Mouse (Mus musculus) stomach, postnatal 0 days (tissue): Measurements from ENCODE around the gene Rfx6. TPM values are rescaled to one million over a fixed set of nuclear protein-coding genes. Genes with fewer than 3 reads are reported as not detected.

Experiments
- ATAC-seq: fragments of 200-750 bp; cut with Nextera tagmentation; 2 replicates; pipeline ENCODE4 v1.8.0; 2017; ENCODE audit not compliant: low FRiP score, low TSS enrichment
- DNase-seq: peaks from one replicate; pipeline ENCODE4 v3.0.0-alpha.2; 2016; ENCODE audit warnings: low spot score
- H3K27ac ChIP-seq: fragments of 300-500 bp; sonication (generic); replicated peaks from 2 replicates; pipeline ENCODE4 v1.5.1; 2014; ENCODE audit warnings: mild to moderate bottlenecking, control low read depth
- H3K27me3 ChIP-seq: fragments of 300-500 bp; sonication (generic); 2 replicates; pipeline ENCODE4 v1.6.1; 2014; ENCODE audit warnings: low read length; ENCODE audit not compliant: control insufficient read depth, insufficient read depth
- H3K36me3 ChIP-seq: fragments of 300-500 bp; sonication (generic); 2 replicates; pipeline ENCODE4 v1.6.1; 2014; ENCODE audit warnings: low read length, mixed read lengths; ENCODE audit not compliant: control insufficient read depth, insufficient read depth
- H3K4me1 ChIP-seq: fragments of 300-500 bp; sonication (generic); replicated peaks from 2 replicates; pipeline ENCODE4 v1.6.1; 2014; ENCODE audit warnings: antibody characterized with exemption; ENCODE audit not compliant: control insufficient read depth, insufficient read depth
- H3K4me2 ChIP-seq: fragments of 300-500 bp; sonication (generic); replicated peaks from 2 replicates; pipeline ENCODE4 v1.6.1; 2014; ENCODE audit warnings: low read depth, mild to moderate bottlenecking, control low read depth, moderate library complexity
- H3K4me3 ChIP-seq: fragments of 300-500 bp; sonication (generic); 2 replicates; pipeline ENCODE4 v1.5.1; 2014; ENCODE audit warnings: low read depth, low read length, control low read depth
- H3K9ac ChIP-seq: fragments of 300-500 bp; sonication (generic); 2 replicates; pipeline ENCODE4 v1.6.1; 2014; ENCODE audit warnings: mild to moderate bottlenecking, low read length, control low read depth, mixed read lengths
- H3K9me3 ChIP-seq: fragments of 300-500 bp; sonication (generic); 2 replicates; pipeline ENCODE4 v1.6.1; 2016; ENCODE audit warnings: low read length; ENCODE audit not compliant: control insufficient read depth
- CTCF ChIP-seq: IDR thresholded peaks from 2 replicates; pipeline ENCODE4 v1.5.1; 2016; ENCODE audit warnings: antibody characterized with exemption, low read depth, mild to moderate bottlenecking, moderate library complexity
- EP300 ChIP-seq: optimal IDR thresholded peaks from 2 replicates; pipeline ENCODE3; 2016; ENCODE audit warnings: antibody characterized with exemption
- WGBS: fragments of 180-500 bp; shearing (Covaris S2); extraction: QIAGEN DNeasy Blood & Tissue Kit; methylation state at CpG from one replicate; pipeline ENCODE4 v1.1.7; 2014; 5-methylcytosine and 5-hydroxymethylcytosine counted together
- polyA plus RNA-seq: library from polyadenylated mRNA; unstranded; fragments of >200 nt; fragmentation: Nextera tagmentation; extraction: Ambion mirVana; gene quantifications from 2 replicates; pipeline ENCODE4 v1.2.1, GENCODE M21; 2015

Rfx6 gene
- polyA plus RNA-seq, 1 experiment from 2014 or later: 0.29 TPM

DNA sequence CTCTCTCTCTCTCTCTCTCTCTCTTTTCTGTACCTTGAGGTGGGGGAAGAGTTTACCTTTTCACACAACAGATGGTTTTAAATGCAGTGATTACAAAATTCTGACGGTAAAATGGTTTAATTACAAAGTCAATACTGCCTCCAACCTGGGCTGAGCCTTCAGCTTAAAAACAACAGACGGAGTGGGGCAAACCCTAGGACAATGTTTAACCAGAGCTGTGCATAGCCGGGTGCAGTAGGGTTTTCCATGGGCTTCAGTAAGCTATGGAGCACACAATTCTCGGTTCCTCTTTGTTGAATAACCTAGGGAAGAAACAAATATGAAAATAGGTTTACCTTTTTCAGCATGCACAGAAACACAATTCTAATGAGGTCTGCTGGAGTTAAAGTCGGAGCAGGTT lies 90.9 kb downstream of the Rfx6 start:
- 22% methylated on average over 5 of the region's 5 CpGs for WGBS
- Histone ChIP-seq H3K9ac (no peak overlapping the region), H3K9me3 (no peaks in the 10 kb centered on the region), H3K36me3 (no peaks in the 10 kb centered on the region), H3K4me1 (no peaks in the 10 kb centered on the region), H3K4me2 (no peak overlapping the region), H3K27me3 (no peaks in the 10 kb centered on the region), H3K27ac (no peak overlapping the region), H3K4me3 (no peak overlapping the region)
- DNase-seq (no peak), ATAC-seq (no peak)
- TF ChIP-seq EP300: no peak
- TF ChIP-seq CTCF: no peak

DNA sequence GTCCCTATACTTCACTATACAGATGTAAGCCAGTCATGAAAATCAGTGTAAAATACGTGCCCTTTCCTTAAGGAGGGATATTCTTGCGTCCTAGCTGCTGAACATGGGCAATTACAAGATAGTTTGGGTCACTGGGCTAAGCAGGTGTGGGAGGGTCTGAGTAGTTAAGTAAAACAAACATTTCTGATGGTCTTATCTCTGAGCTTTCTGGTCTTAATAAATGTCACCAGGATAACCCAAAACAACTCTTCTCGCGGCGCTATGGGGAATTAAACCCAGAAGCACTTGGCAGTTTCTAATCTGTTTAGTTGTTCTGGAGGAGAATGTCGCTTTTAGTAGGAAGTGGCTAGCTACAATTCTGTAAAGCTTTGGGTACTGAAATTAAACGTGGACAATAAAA lies 91.7 kb downstream of the Rfx6 start:
- Histone ChIP-seq H3K9me3 (no peaks in the 10 kb centered on the region), H3K27me3 (no peaks in the 10 kb centered on the region), H3K36me3 (no peaks in the 10 kb centered on the region), H3K27ac (no peak overlapping the region), H3K4me3 (no peak overlapping the region), H3K4me2 (no peak overlapping the region), H3K9ac (no peak overlapping the region), H3K4me1 (no peaks in the 10 kb centered on the region)
- TF ChIP-seq CTCF (no peak), EP300 (no peak)
- ATAC-seq (no peak), DNase-seq (no peak)
- WGBS: 10% methylated on average over 7 of the region's 7 CpGs

DNA sequence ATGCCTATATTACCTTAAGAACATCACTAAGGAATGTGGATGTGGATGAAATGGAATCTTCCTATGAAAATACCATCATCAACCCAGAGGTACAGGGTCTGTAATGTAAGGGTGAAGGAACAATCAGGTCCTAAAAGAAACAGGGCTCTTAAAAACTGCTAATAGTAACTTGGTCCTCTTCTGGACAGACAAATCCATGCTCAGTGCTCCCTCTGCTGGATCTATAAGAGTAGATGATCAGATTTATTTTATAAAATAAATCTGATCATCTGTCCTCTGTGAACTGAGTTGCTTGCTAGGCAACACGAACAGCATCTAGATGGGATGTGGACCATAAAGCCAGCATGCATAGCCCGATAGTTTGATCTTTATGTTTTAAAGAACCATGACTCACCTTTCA lies 102.1 kb downstream of the Rfx6 start:
- H3K4me3 ChIP-seq: no peak overlapping the region
- TF ChIP-seq CTCF (peak; percentile 57), EP300 (no peak)
- ATAC-seq (no peak), DNase-seq (no peak)
- H3K4me2 ChIP-seq: no peak overlapping the region
- no peaks in the 10 kb centered on the region for H3K9me3 ChIP-seq
- no peak overlapping the region for H3K27ac ChIP-seq
- no peaks in the 10 kb centered on the region for H3K27me3 ChIP-seq
- H3K4me1 ChIP-seq: no peaks in the 10 kb centered on the region
- no peak overlapping the region for H3K9ac ChIP-seq
- WGBS: 68% methylated on average over 2 of the region's 2 CpGs
- no peaks in the 10 kb centered on the region for H3K36me3 ChIP-seq

Other genes starting within 250 kb of the Rfx6 start
- gene Gm49339, start 197.1 kb upstream of the Rfx6 start, polyA plus RNA-seq: 0.77 TPM in 1 of 2 replicates, not detected in the other
- gene Lilr4b, start 197.1 kb upstream of the Rfx6 start, polyA plus RNA-seq: 0.45 and 0.61 TPM in 2 replicates
- gene Lilrb4a, start 186.8 kb upstream of the Rfx6 start, polyA plus RNA-seq: 1.0 and 2.4 TPM in 2 replicates
- gene Fam162b, start 87.2 kb upstream of the Rfx6 start, polyA plus RNA-seq: 30.2 and 30.7 TPM in 2 replicates
- 0.05 and 0.11 TPM in 2 replicates for gene Gprc6a, start 46.3 kb upstream of the Rfx6 start, polyA plus RNA-seq